ENCODE assay signal across 1 mouse cellular context in genomic region chr2:119327102-119327480, GRCm38 (mm10).
TF ChIP-seq lines count a peak whose summit lies in the region.

No protein-coding gene starts in this region.

TF ChIP-seq in MEL, 35 proteins besides CTCF, POLR2A, EP300 and RAD21:
- TF ChIP-seq SMC3 (IDR thresholded peaks at IDR 0.05; ENCODE audit: low read depth, low read length) (0 out of 2 replicates have a peak, but pooled peaks have one; percentile 27), MAZ (IDR thresholded peaks at IDR 0.05; ENCODE audit: low read depth, low read length) (no peak), TCF12 (IDR thresholded peaks at IDR 0.05; ENCODE audit: low read depth, low read length) (no peak)
